Mouse (Mus musculus): ENCODE results near the gene Gm9508. TPM values are rescaled to one million over a fixed set of nuclear protein-coding genes. Genes with fewer than 3 reads are reported as not detected.

The Gm9508 gene
- polyA plus RNA-seq, 1 experiment from 2014 or later: not detected

Other genes starting within 250 kb of the Gm9508 start
- gene Fam207a, start 181.4 kb downstream of the Gm9508 start, polyA plus RNA-seq (2015; fragmentation: Nextera tagmentation; extraction: Ambion mirVana): 36.5 and 36.6 TPM in 2 replicates
- 1.6 and 1.7 TPM in 2 replicates for gene Itgb2, start 167.0 kb downstream of the Gm9508 start, polyA plus RNA-seq (2015; fragmentation: Nextera tagmentation; extraction: Ambion mirVana)
- 194 and 206 TPM in 2 replicates for gene Pttg1ip, start 115.5 kb downstream of the Gm9508 start, polyA plus RNA-seq (2015; fragmentation: Nextera tagmentation; extraction: Ambion mirVana)
- gene Sumo3, start 91.1 kb downstream of the Gm9508 start, polyA plus RNA-seq (2015; fragmentation: Nextera tagmentation; extraction: Ambion mirVana): 365 and 369 TPM in 2 replicates
- gene Gm49325, start 91.0 kb downstream of the Gm9508 start, polyA plus RNA-seq (2015; fragmentation: Nextera tagmentation; extraction: Ambion mirVana): 2.2 TPM in 1 of 2 replicates, not detected in the other
- 78.8 and 90.2 TPM in 2 replicates for gene Ube2g2, start 75.0 kb downstream of the Gm9508 start, polyA plus RNA-seq (2015; fragmentation: Nextera tagmentation; extraction: Ambion mirVana)
- 0.26 and 0.71 TPM in 2 replicates for gene Tspear, start 10.7 kb downstream of the Gm9508 start, polyA plus RNA-seq (2015; fragmentation: Nextera tagmentation; extraction: Ambion mirVana)
- not detected in 2 replicates for gene Gm19402, start 6.5 kb downstream of the Gm9508 start, polyA plus RNA-seq (2015; fragmentation: Nextera tagmentation; extraction: Ambion mirVana)
- not detected in 2 replicates for gene Gm10272, start 9.4 kb upstream of the Gm9508 start, polyA plus RNA-seq (2015; fragmentation: Nextera tagmentation; extraction: Ambion mirVana)
- gene Gm10024, start 14.2 kb upstream of the Gm9508 start, polyA plus RNA-seq (2015; fragmentation: Nextera tagmentation; extraction: Ambion mirVana): not detected in 2 replicates
- not detected in 2 replicates for gene Gm10142, start 18.6 kb upstream of the Gm9508 start, polyA plus RNA-seq (2015; fragmentation: Nextera tagmentation; extraction: Ambion mirVana)
- not detected in 2 replicates for gene Krtap12-1, start 23.4 kb upstream of the Gm9508 start, polyA plus RNA-seq (2015; fragmentation: Nextera tagmentation; extraction: Ambion mirVana)
- not detected in 2 replicates for gene Gm10100, start 29.3 kb upstream of the Gm9508 start, polyA plus RNA-seq (2015; fragmentation: Nextera tagmentation; extraction: Ambion mirVana)
- gene Gm18596, start 45.4 kb upstream of the Gm9508 start, polyA plus RNA-seq (2015; fragmentation: Nextera tagmentation; extraction: Ambion mirVana): not detected in 2 replicates
- gene Gm9736, start 54.1 kb upstream of the Gm9508 start, polyA plus RNA-seq (2015; fragmentation: Nextera tagmentation; extraction: Ambion mirVana): not detected in 2 replicates
- not detected in 2 replicates for gene Gm3233, start 62.4 kb upstream of the Gm9508 start, polyA plus RNA-seq (2015; fragmentation: Nextera tagmentation; extraction: Ambion mirVana)
- not detected in 2 replicates for gene Gm3238, start 74.1 kb upstream of the Gm9508 start, polyA plus RNA-seq (2015; fragmentation: Nextera tagmentation; extraction: Ambion mirVana)
- gene Gm7138, start 79.7 kb upstream of the Gm9508 start, polyA plus RNA-seq (2015; fragmentation: Nextera tagmentation; extraction: Ambion mirVana): not detected in 2 replicates
- gene Gm3250, start 85.3 kb upstream of the Gm9508 start, polyA plus RNA-seq (2015; fragmentation: Nextera tagmentation; extraction: Ambion mirVana): not detected in 2 replicates
- gene Gm7137, start 91.0 kb upstream of the Gm9508 start, polyA plus RNA-seq (2015; fragmentation: Nextera tagmentation; extraction: Ambion mirVana): not detected in 2 replicates
- gene Gm9639, start 97.8 kb upstream of the Gm9508 start, polyA plus RNA-seq (2015; fragmentation: Nextera tagmentation; extraction: Ambion mirVana): not detected in 2 replicates
- not detected in 2 replicates for gene Gm19668, start 101.9 kb upstream of the Gm9508 start, polyA plus RNA-seq (2015; fragmentation: Nextera tagmentation; extraction: Ambion mirVana)
- gene Gm9507, start 114.6 kb upstream of the Gm9508 start, polyA plus RNA-seq (2015; fragmentation: Nextera tagmentation; extraction: Ambion mirVana): not detected in 2 replicates
- not detected in 2 replicates for gene Gm2696, start 117.4 kb upstream of the Gm9508 start, polyA plus RNA-seq (2015; fragmentation: Nextera tagmentation; extraction: Ambion mirVana)
- not detected in 2 replicates for gene Krtap10-4, start 129.9 kb upstream of the Gm9508 start, polyA plus RNA-seq (2015; fragmentation: Nextera tagmentation; extraction: Ambion mirVana)
- not detected in 2 replicates for gene Krtap10-10, start 138.7 kb upstream of the Gm9508 start, polyA plus RNA-seq (2015; fragmentation: Nextera tagmentation; extraction: Ambion mirVana)
- not detected in 2 replicates for gene Gm36176, start 149.6 kb upstream of the Gm9508 start, polyA plus RNA-seq (2015; fragmentation: Nextera tagmentation; extraction: Ambion mirVana)
- gene Gm10318, start 155.6 kb upstream of the Gm9508 start, polyA plus RNA-seq (2015; fragmentation: Nextera tagmentation; extraction: Ambion mirVana): not detected in 2 replicates
- not detected in 2 replicates for gene Gm3285, start 164.7 kb upstream of the Gm9508 start, polyA plus RNA-seq (2015; fragmentation: Nextera tagmentation; extraction: Ambion mirVana)
- 4.6 and 4.9 TPM in 2 replicates for gene Lrrc3, start 205.3 kb upstream of the Gm9508 start, polyA plus RNA-seq (2015; fragmentation: Nextera tagmentation; extraction: Ambion mirVana)

All from kidney, embryonic 16.5 days (tissue).